Mouse (Mus musculus): Measurements from ENCODE around the gene Abcg3. TPM values are rescaled to one million over a fixed set of nuclear protein-coding genes. Genes with fewer than 3 reads are reported as not detected.

The Abcg3 gene
- total and polyA plus RNA-seq, 3 experiments: not detected

DNA sequence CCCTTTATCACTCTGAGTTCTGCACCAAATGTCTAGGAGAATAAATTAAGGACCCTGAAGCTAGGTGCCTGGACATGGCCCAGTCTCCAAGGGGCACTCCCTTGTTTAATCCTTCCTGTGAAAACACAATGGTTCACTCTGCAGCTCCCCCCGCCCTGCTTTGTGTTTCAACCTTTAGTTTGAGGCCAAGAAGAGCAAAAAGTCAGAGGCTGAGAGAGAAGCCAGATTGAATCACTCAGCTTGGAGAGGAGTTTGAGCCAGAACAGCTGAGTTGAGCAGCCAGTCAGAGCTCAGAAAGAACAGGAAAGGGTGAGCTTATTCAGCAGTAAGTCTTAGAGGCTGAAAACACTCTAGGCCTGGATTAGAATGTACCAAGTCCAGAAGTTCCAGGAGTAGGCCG, 5.5 kb upstream of the Abcg3 start:
- in situ Hi-C loops (cut with MboI; ENCODE audit: low pct_ligation_motif_present, low pct_unique_long_range_greater_than_20kb, low sequenced_read_pairs): loop anchor here (5.0 to 25.0 kb wide), 2 partner anchors 154 to 324 kb away; no protein-coding TSS in a partner anchor
- DNase-seq (ENCODE audit: extremely low read depth): no peak
- Histone ChIP-seq H3K9ac (ENCODE audit: insufficient read depth, low read depth) (no peak overlapping the region), H3K36me3 (replicated peaks in 1 of 2; ENCODE audit: control insufficient read depth in 1 of 2, insufficient read depth in 1 of 2, low read length in 1 of 2) (no peaks in the 10 kb centered on the region), H3K79me2 (replicated peaks; ENCODE audit: control insufficient read depth, extremely low read depth, insufficient read depth, poor library complexity, severe bottlenecking) (no peaks in the 10 kb centered on the region), H3K27ac (ENCODE audit: insufficient read depth, low read depth) (no peak overlapping the region), H3K4me3 (replicated peaks in 1 of 3; ENCODE audit: low read depth in 2 of 3, low read length in 2 of 3, poor library complexity in 1 of 3) (no peak overlapping the region), H3K27me3 (replicated peaks) (no peaks in the 10 kb centered on the region), H3K9me3 (replicated peaks; ENCODE audit: low read length) (no peaks in the 10 kb centered on the region), H3K4me1 (ENCODE audit: control insufficient read depth in 1 of 2, insufficient read depth in 2 of 2) (peaks cover 0 to 4% of the 10 kb centered on the region in 2 experiments; a peak in 1 of 4 replicates), H3K4me2 (ENCODE audit: insufficient read depth, low read depth, poor library complexity, severe bottlenecking) (no peak overlapping the region)
- TF ChIP-seq RCOR1 (conservative IDR thresholded peaks at IDR 0.05; ENCODE audit: low read depth, low read length) (no peak), JUN (IDR thresholded peaks at IDR 0.05; ENCODE audit: insufficient read depth, low read depth, low read length) (no peak), MEF2A (IDR thresholded peaks at IDR 0.05; ENCODE audit: borderline replicate concordance, low read depth, low read length) (no peak), ELF1 (IDR thresholded peaks at IDR 0.05; ENCODE audit: low read depth, low read length) (no peak), KAT2A (IDR thresholded peaks at IDR 0.05; ENCODE audit: insufficient replicate concordance, low read length) (no peak), MAX (IDR thresholded peaks at IDR 0.05; ENCODE audit: low read length) (no peak), ZNF384 (IDR thresholded peaks at IDR 0.05; ENCODE audit: low read depth, low read length) (no peak), GABPA (IDR thresholded peaks at IDR 0.05; ENCODE audit: insufficient replicate concordance, low read depth, low read length) (no peak), RAD21 (IDR thresholded peaks at IDR 0.05; ENCODE audit: low read depth, low read length) (no peak)
- dilution Hi-C loops (cut with MboI; ENCODE audit: extremely low pct_ligation_motif_present, extremely low pct_unique_long_range_greater_than_20kb, low sequenced_read_pairs): no loop called here

DNA sequence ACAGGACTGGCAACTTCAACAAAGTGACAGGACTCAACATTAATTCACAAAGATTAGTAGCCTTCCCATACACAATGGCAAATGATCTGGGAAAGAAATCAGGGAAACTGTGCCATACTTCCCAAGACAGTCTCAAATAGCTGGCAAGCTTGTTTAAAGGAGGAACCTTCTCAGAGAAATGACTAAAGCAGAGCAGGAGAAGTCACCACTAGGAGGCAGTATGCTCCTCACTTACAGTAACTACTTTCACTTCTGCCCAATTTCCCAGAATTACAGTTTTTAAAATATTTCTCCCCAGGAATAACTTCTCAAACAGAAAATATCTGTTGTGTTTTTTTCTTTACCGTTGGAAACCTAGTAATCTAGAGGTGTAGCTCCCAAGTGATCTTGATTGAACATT, 4.2 kb upstream of the Abcg3 start:
- DNase-seq (ENCODE audit: extremely low read depth): peak; percentile 80
- in situ Hi-C loops (cut with MboI; ENCODE audit: low pct_ligation_motif_present, low pct_unique_long_range_greater_than_20kb, low sequenced_read_pairs): loop anchor here (5.0 to 25.0 kb wide), 2 partner anchors 156 to 326 kb away; no protein-coding TSS in a partner anchor

More for the DNA sequence above, 4.2 kb upstream of the Abcg3 start:
- Histone ChIP-seq H3K4me1 (ENCODE audit: control insufficient read depth in 1 of 2, insufficient read depth in 2 of 2) (peaks cover 3 to 11% of the 10 kb centered on the region in 2 experiments; a peak in 2 of 4 replicates), H3K27ac (ENCODE audit: insufficient read depth, low read depth) (no peak overlapping the region), H3K9me3 (replicated peaks; ENCODE audit: low read length) (no peaks in the 10 kb centered on the region), H3K4me2 (ENCODE audit: insufficient read depth, low read depth, poor library complexity, severe bottlenecking) (no peak overlapping the region), H3K79me2 (replicated peaks; ENCODE audit: control insufficient read depth, extremely low read depth, insufficient read depth, poor library complexity, severe bottlenecking) (no peaks in the 10 kb centered on the region), H3K9ac (ENCODE audit: insufficient read depth, low read depth) (no peak overlapping the region), H3K27me3 (replicated peaks) (no peaks in the 10 kb centered on the region), H3K4me3 (replicated peaks in 1 of 3; ENCODE audit: low read depth in 2 of 3, low read length in 2 of 3, poor library complexity in 1 of 3) (no peak overlapping the region), H3K36me3 (replicated peaks in 1 of 2; ENCODE audit: control insufficient read depth in 1 of 2, insufficient read depth in 1 of 2, low read length in 1 of 2) (no peaks in the 10 kb centered on the region)
- dilution Hi-C loops (cut with MboI; ENCODE audit: extremely low pct_ligation_motif_present, extremely low pct_unique_long_range_greater_than_20kb, low sequenced_read_pairs): no loop called here
- TF ChIP-seq TBP (conservative IDR thresholded peaks at IDR 0.05; ENCODE audit: low read depth, low read length) (0 out of 2 replicates have a peak, but pooled peaks have one; percentile 21), GABPA (IDR thresholded peaks at IDR 0.05; ENCODE audit: insufficient replicate concordance, low read depth, low read length) (no peak), ZMIZ1 (IDR thresholded peaks at IDR 0.05; ENCODE audit: low read depth, low read length) (no peak), RCOR1 (conservative IDR thresholded peaks at IDR 0.05; ENCODE audit: low read depth, low read length) (no peak), SMC3 (IDR thresholded peaks at IDR 0.05; ENCODE audit: low read depth, low read length) (peak; percentile 94), KAT2A (IDR thresholded peaks at IDR 0.05; ENCODE audit: insufficient replicate concordance, low read length) (no peak), RAD21 (IDR thresholded peaks at IDR 0.05; ENCODE audit: low read depth, low read length) (peak; percentile 92), MEF2A (IDR thresholded peaks at IDR 0.05; ENCODE audit: borderline replicate concordance, low read depth, low read length) (0 out of 2 replicates have a peak, but pooled peaks have one; percentile 37), MXI1 (IDR thresholded peaks at IDR 0.05; ENCODE audit: low read depth, low read length) (no peak), CTCF (conservative IDR thresholded peaks at IDR 0.05 in 1 of 2, IDR thresholded peaks at IDR 0.05 in 1 of 2; ENCODE audit: low read depth in 2 of 2, low read length in 2 of 2) (peak; percentile 83 to 90), IRF4 (IDR thresholded peaks at IDR 0.05; ENCODE audit: low read depth, low read length) (peak; percentile 82), TCF12 (IDR thresholded peaks at IDR 0.05; ENCODE audit: low read depth, low read length) (no peak), ETS1 (conservative IDR thresholded peaks at IDR 0.05; ENCODE audit: low read depth, low read length) (no peak), ZC3H11A (IDR thresholded peaks at IDR 0.05; ENCODE audit: low read depth, low read length) (peak; percentile 81), MAX (IDR thresholded peaks at IDR 0.05; ENCODE audit: low read length) (no peak)
